Mouse (Mus musculus) adrenal gland, postnatal 25 days (tissue): ENCODE data around the gene Dhdds. TPM values are rescaled to one million over a fixed set of nuclear protein-coding genes. Genes with fewer than 3 reads are reported as not detected.

Experiments used
- DNase-seq: peaks from one replicate; pipeline ENCODE4 v3.0.0; 2021; ENCODE audit warnings: mixed read lengths
- total RNA-seq: library from RNA; stranded (reverse); gene quantifications from 2 replicates; pipeline ENCODE4 v1.2.3, GENCODE M21; 2021

The Dhdds gene
- total RNA-seq, 1 experiment from 2014 or later, result 55.0 TPM

DNA sequence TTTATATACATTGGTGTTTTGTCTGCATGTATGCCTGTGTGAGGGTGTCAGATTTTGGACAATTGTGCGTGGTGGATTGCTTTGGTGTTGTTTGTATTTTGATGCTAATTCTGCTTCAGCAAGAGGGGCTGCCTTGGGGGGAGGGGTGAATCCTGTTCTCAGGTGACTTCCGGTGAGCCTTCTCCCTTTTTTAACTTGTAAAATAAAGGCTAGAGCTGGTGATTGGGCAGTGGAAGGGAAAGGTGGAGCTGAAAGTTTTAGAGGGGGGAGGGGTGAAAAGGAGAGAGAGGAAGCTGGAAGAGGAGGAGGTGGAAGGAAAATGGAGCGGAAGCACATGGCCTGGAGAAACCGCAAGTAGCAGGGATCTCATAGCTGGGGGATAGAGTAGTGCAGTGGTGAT lies 44.4 kb downstream of the Dhdds start:
- DNase-seq, result no peak

- no peak for DNase-seq
Measured at GRCm38 (mm10) chr4:133946736-133947135, 54.0 kb downstream of the Dhdds start.

- no peak for DNase-seq
Measured at GRCm38 (mm10) chr4:133943791-133944190, 56.9 kb downstream of the Dhdds start.

DNA sequence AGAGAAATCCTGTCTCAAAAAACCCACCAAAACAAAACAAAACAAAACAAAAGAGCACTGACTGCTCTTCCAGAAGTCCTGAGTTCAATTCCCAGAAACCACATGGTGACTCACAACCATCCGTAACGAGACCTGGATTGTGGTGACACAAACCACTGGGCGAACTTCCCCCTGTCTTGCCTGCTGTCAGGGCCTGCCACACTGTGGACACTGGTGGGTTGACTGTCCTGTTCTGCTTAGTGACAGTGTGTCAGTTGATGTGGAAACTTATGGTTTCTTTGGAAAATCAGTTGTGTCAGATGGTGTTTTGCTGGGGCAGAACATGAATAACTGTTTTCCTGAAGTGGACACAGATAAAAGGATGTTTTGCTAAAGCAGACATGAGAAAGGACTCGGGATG lies 58.0 kb downstream of the Dhdds start:
- no peak for DNase-seq

- no peak for DNase-seq
Measured at GRCm38 (mm10) chr4:133941576-133941975, 59.1 kb downstream of the Dhdds start.

GRCm38 (mm10) chr4:133940386-133941260 lies 60.1 kb downstream of the Dhdds start:
- DNase-seq, result no peak

GRCm38 (mm10) chr4:133938077-133938476 lies 62.6 kb downstream of the Dhdds start:
- DNase-seq, result no peak

- no peak for DNase-seq
Measured at GRCm38 (mm10) chr4:133931785-133932184, 68.9 kb downstream of the Dhdds start.

GRCm38 (mm10) chr4:133931349-133931748 lies 69.4 kb downstream of the Dhdds start:
- DNase-seq, result no peak

DNA sequence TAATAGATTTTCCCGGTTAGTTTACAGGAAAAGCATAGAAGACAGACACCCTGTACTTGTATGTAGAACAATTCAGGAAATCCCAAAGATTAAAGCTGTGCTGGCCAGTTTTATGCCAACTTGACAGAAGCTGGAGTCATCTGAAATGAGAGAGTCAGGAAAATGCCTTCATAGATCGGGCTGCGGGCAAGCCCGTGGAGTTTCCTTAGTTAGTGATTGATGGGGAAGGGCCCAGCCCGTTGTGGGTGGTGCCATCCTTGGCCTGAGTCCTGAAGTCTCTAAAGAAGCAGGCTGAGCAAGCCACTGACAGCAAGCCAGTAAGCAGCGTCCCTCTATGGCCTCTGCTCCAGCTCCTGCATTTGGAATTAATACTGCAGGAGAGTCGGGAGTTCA lies 71.4 kb downstream of the Dhdds start:
- no peak for DNase-seq

GRCm38 (mm10) chr4:133928576-133929277 lies 72.0 kb downstream of the Dhdds start:
- no peak for DNase-seq

- no peak for DNase-seq
Measured at GRCm38 (mm10) chr4:133925204-133925603, 75.5 kb downstream of the Dhdds start.

- DNase-seq, result no peak
Measured at GRCm38 (mm10) chr4:133923743-133924142, 77.0 kb downstream of the Dhdds start.

Other genes with a start within 250 kb of the Dhdds start
- gene Arid1a, start 244.1 kb downstream of the Dhdds start, total RNA-seq, result 73.6 and 79.7 TPM in 2 replicates
- 14.7 and 21.3 TPM in 2 replicates for gene Rps6ka1, start 113.1 kb downstream of the Dhdds start, total RNA-seq
- 391 and 425 TPM in 2 replicates for gene Hmgn2, start 32.3 kb downstream of the Dhdds start, total RNA-seq
- not detected in 2 replicates for gene Lin28a, start 17.9 kb upstream of the Dhdds start, total RNA-seq
- not detected in 2 replicates for gene Zfp683, start 52.9 kb upstream of the Dhdds start, total RNA-seq
- 0.15 TPM in 1 of 2 replicates, not detected in the other for gene Crybg2, start 59.9 kb upstream of the Dhdds start, total RNA-seq
- gene Cd52, start 94.2 kb upstream of the Dhdds start, total RNA-seq, result 3.5 and 8.4 TPM in 2 replicates
- gene Ubxn11, start 101.7 kb upstream of the Dhdds start, total RNA-seq, result 8.1 and 9.4 TPM in 2 replicates
- gene Sh3bgrl3, start 127.9 kb upstream of the Dhdds start, total RNA-seq, result 62.5 and 73.2 TPM in 2 replicates
- 15.7 and 19.2 TPM in 2 replicates for gene Cep85, start 186.2 kb upstream of the Dhdds start, total RNA-seq
- gene Gm7534, start 202.1 kb upstream of the Dhdds start, total RNA-seq, result not detected in 2 replicates
- gene Catsper4, start 226.5 kb upstream of the Dhdds start, total RNA-seq, result not detected in 2 replicates
- gene Cnksr1, start 237.5 kb upstream of the Dhdds start, total RNA-seq, result 0.49 TPM in 1 of 2 replicates, not detected in the other
- not detected in 2 replicates for gene E130218I03Rik, start 242.7 kb upstream of the Dhdds start, total RNA-seq
- 8.8 and 10.3 TPM in 2 replicates for gene Zfp593, start 244.7 kb upstream of the Dhdds start, total RNA-seq
- not detected in 2 replicates for gene Gm30191, start 246.0 kb upstream of the Dhdds start, total RNA-seq